In genomic region chr13:58807629-58808363, GRCm38 (mm10) we compare ENCODE assay signal across 9 mouse cellular contexts. TPM values are rescaled to one million over a fixed set of nuclear protein-coding genes. Genes with fewer than 3 reads are reported as not detected.
DNase-seq lines count a peak whose midpoint lies in the region; ATAC-seq lines count a peak whose summit lies in the region.
"Had no signal": no experiment of that assay in that cellular context is flagged by ENCODE, and none has a peak within 500 bp of the region (broad histone marks: within the 10 kb centered on the region; RNA-seq: fewer than 3 reads in every experiment).

No protein-coding gene starts in this region.

- H3K4me2 ChIP-seq in embryonic facial prominence, embryonic 13.5 days = peak overlapping the region; percentile 99
- H3K4me2 ChIP-seq in heart, embryonic 15.5 days = peak overlapping the region; percentile 98
- peak overlapping the region; percentile 94 for H3K4me2 ChIP-seq in lung, embryonic 16.5 days (ENCODE audit: low read depth, low read length)

- 0 out of 2 replicates have a peak, but pooled peaks have one; percentile 52 for ATAC-seq in embryonic facial prominence, embryonic 13.5 days (ENCODE audit: insufficient number of reproducible peaks, insufficient read depth, low FRiP score, low TSS enrichment, low read depth)
- 0 out of 2 replicates have a peak, but pooled peaks have one; percentile 27 for ATAC-seq in heart, embryonic 15.5 days (replicated peaks; ENCODE audit: insufficient number of reproducible peaks, insufficient read depth, low FRiP score, low read depth)
- ATAC-seq in lung, embryonic 16.5 days (ENCODE audit: low read depth) = peak; percentile 51

- no peaks in the 10 kb centered on the region for H3K36me3 ChIP-seq in embryonic facial prominence, embryonic 13.5 days
- H3K36me3 ChIP-seq in heart, embryonic 15.5 days = no peaks in the 10 kb centered on the region
- no peaks in the 10 kb centered on the region for H3K36me3 ChIP-seq in lung, embryonic 16.5 days (ENCODE audit: control insufficient read depth, insufficient read depth, low read length)

- peaks cover 20% of the 10 kb centered on the region; the same call in 1 of the 2 replicates for H3K4me1 ChIP-seq in embryonic facial prominence, embryonic 13.5 days
- peaks cover 23% of the 10 kb centered on the region for H3K4me1 ChIP-seq in heart, embryonic 15.5 days (replicated peaks)
- peaks cover 11% of the 10 kb centered on the region for H3K4me1 ChIP-seq in lung, embryonic 16.5 days (replicated peaks; ENCODE audit: control insufficient read depth, insufficient read depth, low read length)

- H3K9me3 ChIP-seq in embryonic facial prominence, embryonic 13.5 days = 0 out of 2 replicates have a peak, but pooled peaks cover 2% of the 10 kb centered on the region
- no peaks in the 10 kb centered on the region for H3K9me3 ChIP-seq in heart, embryonic 15.5 days (replicated peaks)
- no peaks in the 10 kb centered on the region for H3K9me3 ChIP-seq in lung, embryonic 16.5 days (ENCODE audit: control insufficient read depth, low read length)

- H3K9ac ChIP-seq in embryonic facial prominence, embryonic 13.5 days = peak overlapping the region; percentile 76
- peak overlapping the region; percentile 42; the same call in 1 of the 2 replicates for H3K9ac ChIP-seq in heart, embryonic 15.5 days
- peak overlapping the region; percentile 24 for H3K9ac ChIP-seq in lung, embryonic 16.5 days (ENCODE audit: low read length)

- peaks cover 63% of the 10 kb centered on the region for H3K27me3 ChIP-seq in embryonic facial prominence, embryonic 13.5 days
- H3K27me3 ChIP-seq in heart, embryonic 15.5 days = peaks cover 63% of the 10 kb centered on the region
- H3K27me3 ChIP-seq in lung, embryonic 16.5 days (ENCODE audit: control insufficient read depth, insufficient read depth, low read depth, low read length) = peaks cover 47% of the 10 kb centered on the region

- peak overlapping the region; percentile 60 for H3K4me3 ChIP-seq in embryonic facial prominence, embryonic 13.5 days
- H3K4me3 ChIP-seq in heart, embryonic 15.5 days = peak overlapping the region; percentile 60
- peak overlapping the region; percentile 56 for H3K4me3 ChIP-seq in lung, embryonic 16.5 days (ENCODE audit: low read length)
- H3K4me3 ChIP-seq: myocyte had no signal

- H3K27ac ChIP-seq in embryonic facial prominence, embryonic 13.5 days = no peak overlapping the region
- H3K27ac ChIP-seq in heart, embryonic 15.5 days = 0 out of 2 replicates have a peak overlapping the region, but pooled peaks have one; percentile 26
- no peak overlapping the region for H3K27ac ChIP-seq in lung, embryonic 16.5 days (ENCODE audit: low read length)

- 1% methylated on average over 50 of the region's 50 CpGs for WGBS in embryonic facial prominence, embryonic 13.5 days
- WGBS in heart, embryonic 15.5 days = 1% methylated on average over 50 of the region's 50 CpGs
- WGBS in lung, embryonic 16.5 days = under 1% methylated on average over 50 of the region's 50 CpGs

- peak; percentile 8 for DNase-seq in urinary bladder, postnatal 14 days (ENCODE audit: low spot score)
- no peak for DNase-seq in urinary bladder, postnatal 10 days (ENCODE audit: low spot score)
- DNase-seq in layer of hippocampus, postnatal 10 days (ENCODE audit: low spot score in 2 of 2) = peak; percentile 79 to 84
- peak; percentile 92 for DNase-seq in right cerebral cortex, postnatal 25 days
- no peak for DNase-seq in spleen, postnatal 10 days (ENCODE audit: low spot score in 2 of 2)

RNA-seq across cellular contexts. Expression of gene Ntrk2, which starts 1.4 kb away (rescaled TPM):
- 20.4 and 28.1 TPM in 2 replicates for polyA plus RNA-seq in embryonic facial prominence, embryonic 13.5 days (2015; fragmentation: Nextera tagmentation; extraction: Ambion mirVana)
- 4.8 and 8.8 TPM in 2 replicates for polyA plus RNA-seq in heart, embryonic 15.5 days (2015; fragmentation: Nextera tagmentation; extraction: Ambion mirVana)
- total RNA-seq in layer of hippocampus, postnatal 10 days (2021) = 100 to 1,000 TPM; 248 to 268 TPM
- polyA plus RNA-seq in lung, embryonic 16.5 days (2015; fragmentation: Nextera tagmentation; extraction: Ambion mirVana) = 3.2 and 4.9 TPM in 2 replicates
- polyA plus RNA-seq: myocyte had no signal

Comparison
In these comparisons a context has a peak if more than half of its experiments do, and no peak if none do; other contexts are left out.
1. DNase-seq: peak in urinary bladder, postnatal 14 days (single experiment), layer of hippocampus, postnatal 10 days (2 of 2) and right cerebral cortex, postnatal 25 days (single experiment); none in urinary bladder, postnatal 10 days (single experiment) and spleen, postnatal 10 days (0 of 2).
2. H3K9ac ChIP-seq: peak in every context shown above with its lines; median percentile 76 in embryonic facial prominence, embryonic 13.5 days; 42 in heart, embryonic 15.5 days; 24 in lung, embryonic 16.5 days.
3. Peak in every context shown above with its lines, with median percentiles within 50 percentile points of each other: ATAC-seq, H3K4me2 ChIP-seq and H3K4me3 ChIP-seq.